Mouse (Mus musculus) neutrophil, adult 5-6 weeks (primary cell): Measurements from ENCODE around the gene Tbxa2r. TPM values are rescaled to one million over a fixed set of nuclear protein-coding genes. Genes with fewer than 3 reads are reported as not detected.

Experiments used
- ATAC-seq: fragments of 151-379, 151-347 bp; 2 replicates; pipeline ENCODE4 v1.8.0; 2017; ENCODE audit warnings: mild to moderate bottlenecking, moderate TSS enrichment; ENCODE audit not compliant: insufficient number of reproducible peaks, poor library complexity, low FRiP score, severe bottlenecking; ENCODE audit errors: extremely low read depth
- total RNA-seq: library from RNA; stranded (forward); fragments of 200-1000 nt; gene quantifications from 2 replicates; pipeline ENCODE4 v1.2.3, GENCODE M21; 2017

The Tbxa2r gene
- total RNA-seq, 1 experiment from 2014 or later = 5.6 TPM

DNA sequence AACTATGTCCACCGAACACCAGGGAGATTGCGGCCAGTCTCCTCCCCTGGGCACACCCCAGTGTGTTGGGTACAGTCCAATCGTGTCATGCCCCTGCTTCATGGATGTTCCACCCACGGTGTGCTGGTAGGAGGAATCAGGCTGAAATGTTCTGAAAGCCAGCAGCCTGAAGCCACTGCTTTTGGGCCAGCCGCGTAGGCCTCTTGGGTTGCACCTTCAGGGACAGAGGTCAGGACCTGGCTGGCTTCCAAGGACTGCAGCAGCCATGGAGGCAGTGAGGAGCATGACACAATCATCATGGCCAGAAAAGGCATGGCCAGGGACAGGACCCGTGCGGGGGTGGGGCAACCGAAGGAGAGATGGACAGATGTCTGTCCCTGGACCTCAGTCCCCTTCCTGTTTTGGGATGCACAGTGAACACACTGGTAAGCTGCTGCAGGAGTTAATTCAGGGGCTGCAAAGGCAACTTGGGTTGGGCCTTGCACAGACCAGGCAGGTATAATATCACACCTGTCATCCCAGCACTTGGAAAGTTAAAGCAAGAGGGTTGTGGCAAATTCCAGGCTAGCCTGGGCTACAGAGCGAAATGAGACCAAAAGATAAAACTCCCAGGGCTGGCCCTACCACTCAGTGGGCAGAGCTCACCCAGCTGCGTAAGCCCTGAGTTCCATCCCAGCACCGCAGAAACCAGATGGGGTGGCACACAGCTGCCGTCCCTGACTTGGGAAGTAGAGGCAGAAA is 9.8 kb upstream of the Tbxa2r start:
- ATAC-seq = no peak

DNA sequence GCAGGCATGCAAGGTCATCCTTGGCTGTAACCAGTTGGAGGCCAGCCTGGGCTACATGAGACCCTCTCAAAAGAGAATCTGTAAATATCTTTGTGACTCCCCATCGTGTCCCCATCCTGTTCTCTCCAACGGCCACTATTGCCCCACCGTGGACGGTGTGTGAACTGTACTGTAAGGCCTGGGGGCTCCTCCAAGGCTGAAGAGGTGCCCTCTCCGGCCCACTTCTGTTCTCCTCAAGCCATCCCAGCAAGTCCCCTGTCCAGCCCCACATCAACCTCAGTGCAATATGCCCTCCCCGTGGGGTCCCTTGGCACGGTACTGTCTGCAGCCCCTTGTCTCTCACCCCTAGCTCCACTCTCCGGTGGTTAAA is 9.2 kb upstream of the Tbxa2r start:
- no peak for ATAC-seq

DNA sequence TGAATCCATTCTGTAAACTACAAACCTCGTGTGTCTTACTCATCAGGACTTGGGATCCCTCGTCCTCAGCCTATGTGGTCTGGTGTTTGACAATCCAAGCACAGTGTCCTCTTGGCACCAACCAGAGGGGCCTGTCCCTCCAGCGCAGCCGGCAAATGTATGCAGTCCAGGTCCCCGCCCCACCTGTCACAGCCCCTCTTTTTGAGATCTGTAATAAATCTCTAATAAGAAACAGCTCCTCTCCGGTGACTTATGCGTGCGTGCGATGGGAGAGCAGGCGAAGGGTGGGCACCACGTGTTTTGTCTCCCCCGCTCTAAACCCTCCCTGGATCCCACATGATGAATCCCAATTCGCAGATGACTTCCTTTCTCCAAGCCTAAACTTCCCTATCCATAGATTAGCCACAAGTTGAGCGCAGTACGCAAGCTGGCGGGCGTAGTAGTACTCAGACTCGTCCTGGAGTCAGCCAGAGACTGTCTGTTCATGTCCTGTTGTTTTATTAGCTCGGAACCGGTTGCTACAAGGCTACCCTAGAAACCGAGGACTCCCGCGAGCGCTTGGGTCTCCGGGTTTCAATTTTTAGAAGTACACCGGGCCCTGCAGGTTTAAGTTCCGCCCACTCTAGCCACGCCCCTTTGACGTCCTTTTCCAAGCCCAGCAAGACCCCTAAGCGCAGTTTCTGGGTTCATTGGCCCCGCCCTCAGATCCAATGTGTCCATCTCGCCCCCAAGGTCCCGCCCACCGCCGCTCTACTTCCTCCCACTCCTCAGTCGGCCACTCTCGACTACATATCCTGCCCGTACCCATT is 8.6 kb upstream of the Tbxa2r start:
- no peak; the same call in 1 of the 2 replicates for ATAC-seq

DNA sequence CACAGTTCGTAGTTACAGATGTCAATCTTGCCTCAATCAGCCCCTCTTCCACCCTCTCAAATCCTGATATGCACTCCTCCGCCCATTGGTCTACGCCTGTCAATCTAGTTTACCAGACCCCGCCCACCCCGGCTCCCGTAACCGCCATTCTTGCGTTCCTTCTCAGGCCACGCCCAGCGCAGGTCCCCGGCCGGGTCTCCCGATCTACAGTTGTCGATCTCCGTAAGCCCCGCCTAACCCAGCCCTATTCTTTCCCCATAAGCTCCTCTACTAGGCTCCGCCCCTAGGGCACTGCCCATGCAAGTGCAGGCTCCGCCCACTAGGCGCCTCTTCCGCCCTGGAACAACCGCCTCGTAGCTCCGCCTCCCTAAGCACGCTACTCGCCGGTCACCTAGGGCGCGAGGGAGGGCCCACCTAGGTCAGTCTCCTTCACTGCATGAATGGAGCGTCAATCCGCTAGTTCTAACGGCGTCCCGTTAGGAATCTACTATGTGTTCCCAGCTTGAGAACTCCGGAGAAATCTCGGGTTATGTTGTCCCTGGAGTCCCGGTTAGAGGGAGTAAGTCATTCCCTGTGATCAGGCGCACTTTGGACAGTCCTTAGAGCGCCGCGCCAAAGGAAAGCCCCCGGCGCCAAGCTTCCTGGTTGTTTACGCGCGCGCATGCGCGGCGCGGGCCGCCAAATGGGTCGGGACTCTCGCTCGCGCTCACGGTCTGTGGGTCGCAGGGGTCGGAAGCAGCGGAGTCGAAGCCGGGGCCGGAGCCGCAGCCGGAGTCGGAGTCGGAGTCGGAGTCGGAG is 7.8 kb upstream of the Tbxa2r start, which contains the start of gene Cactin:
Gene Cactin, plus strand, starts transcription at position 554 of the 798 bp plus-strand sequence.
- peak; percentile 80 for ATAC-seq

DNA sequence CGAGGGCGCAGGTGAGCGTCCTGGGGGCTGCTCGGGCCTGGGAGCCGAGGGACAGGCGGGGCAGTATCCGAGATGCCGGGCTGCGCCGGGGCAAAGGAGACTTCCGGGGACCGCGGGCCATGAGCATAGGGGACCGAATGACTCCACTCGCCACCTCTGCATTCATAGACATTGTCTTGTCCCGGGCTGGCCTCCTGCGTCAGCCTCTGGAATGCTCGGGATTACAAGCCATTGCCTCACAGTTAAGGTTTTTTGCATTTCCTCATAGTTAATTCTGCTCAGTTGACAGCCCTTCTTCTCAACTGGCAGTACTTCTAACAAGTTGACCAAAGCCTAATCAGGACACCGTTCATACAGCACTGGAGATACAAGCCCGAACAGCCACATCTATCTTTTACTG is 7.1 kb upstream of the Tbxa2r start:
- ATAC-seq = no peak

DNA sequence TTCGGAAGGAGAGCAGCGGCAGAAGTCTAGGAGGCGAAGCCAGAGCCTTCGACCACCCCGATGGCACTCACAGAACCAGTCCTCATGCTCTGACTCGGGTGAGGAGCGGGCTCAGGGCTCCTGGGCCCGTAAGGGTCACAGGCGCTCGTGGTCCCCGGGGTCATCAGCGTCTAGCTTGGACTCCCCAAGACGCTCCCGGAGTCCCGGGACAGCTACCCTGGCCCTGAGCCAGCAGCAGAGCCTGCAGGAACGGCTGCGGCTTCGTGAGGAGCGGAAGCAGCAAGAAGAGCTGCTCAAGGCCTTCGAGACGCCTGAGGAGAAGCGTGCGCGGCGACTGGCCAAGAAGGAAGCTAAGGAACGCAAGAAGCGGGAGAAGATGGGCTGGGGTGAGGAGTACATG is 6.1 kb upstream of the Tbxa2r start:
- no peak for ATAC-seq

DNA sequence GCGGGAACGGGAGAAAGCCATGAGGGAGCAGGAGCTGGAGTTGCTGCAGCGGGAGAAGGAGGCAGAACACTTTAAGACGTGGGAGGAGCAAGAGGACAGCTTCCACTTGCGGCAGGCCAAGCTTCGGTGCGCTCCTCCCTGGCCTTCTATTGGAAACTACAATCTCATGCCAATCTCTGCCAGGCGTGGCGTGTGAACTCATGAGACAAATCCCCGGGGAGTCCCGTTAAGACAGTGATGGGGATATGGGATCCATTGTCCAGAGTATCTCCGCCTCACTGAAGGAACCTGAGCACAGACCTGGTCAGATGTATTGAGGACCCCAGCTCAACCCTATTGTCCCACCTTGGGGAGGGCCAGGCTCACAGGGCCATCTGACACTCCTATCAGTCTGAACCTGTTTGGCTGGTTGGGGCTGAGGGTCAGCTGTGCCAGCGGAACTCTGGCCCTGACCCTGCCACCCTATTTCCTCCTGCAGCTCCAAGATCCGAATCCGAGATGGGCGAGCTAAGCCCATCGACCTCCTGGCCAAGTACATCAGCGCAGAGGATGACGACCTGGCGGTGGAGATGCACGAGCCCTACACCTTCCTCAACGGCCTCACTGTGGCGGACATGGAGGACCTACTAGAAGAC is 5.3 kb upstream of the Tbxa2r start:
- no peak for ATAC-seq

DNA sequence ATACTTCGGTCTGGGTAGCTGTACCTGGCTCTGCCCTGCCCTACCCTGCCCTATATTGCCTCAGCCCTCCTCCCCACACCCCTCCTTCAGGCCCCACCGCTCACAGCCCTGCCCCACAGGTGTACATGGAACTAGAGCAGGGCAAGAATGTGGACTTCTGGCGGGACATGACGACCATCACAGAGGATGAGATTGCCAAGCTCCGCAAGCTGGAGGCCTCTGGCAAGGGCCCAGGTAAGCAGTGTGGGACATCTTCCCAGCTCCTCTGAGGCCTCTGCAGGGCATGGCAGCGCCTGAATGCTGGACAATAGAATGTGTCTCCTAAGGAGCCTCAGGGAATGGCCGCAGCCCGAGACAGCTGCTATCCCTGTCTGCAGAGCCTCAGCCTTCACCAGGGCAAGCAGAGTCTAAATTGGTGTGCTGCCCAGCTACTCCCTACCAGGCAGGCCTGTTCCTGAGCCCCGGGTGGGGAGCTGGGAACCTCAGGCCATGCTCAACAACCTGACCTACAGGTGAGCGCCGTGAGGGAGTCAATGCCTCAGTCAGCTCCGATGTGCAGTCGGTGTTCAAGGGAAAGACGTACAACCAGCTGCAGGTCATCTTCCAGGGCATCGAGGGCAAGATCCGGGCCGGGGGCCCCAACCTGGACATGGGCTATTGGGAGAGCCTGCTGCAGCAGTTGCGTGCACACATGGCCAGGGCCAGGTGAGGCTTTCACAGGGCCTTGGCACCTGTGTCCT is 4.6 kb upstream of the Tbxa2r start:
- no peak for ATAC-seq

DNA sequence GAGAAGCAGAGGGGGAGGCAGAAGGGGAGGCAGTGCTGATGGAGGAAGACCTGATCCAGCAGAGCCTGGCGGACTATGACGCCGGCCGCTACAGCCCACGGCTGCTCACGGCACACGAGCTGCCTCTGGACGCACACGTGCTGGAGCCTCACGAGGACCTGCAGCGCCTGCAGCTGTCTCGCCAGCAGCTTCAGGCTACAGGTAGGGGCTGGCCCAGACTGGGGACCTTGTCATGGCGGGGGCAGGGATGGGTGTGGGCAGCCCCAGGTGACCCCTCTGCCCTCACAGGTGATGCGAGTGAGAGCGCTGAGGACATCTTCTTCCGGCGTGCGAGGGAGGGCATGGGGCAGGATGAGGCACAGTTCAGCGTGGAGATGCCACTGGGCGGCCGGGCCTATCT is 3.4 kb upstream of the Tbxa2r start:
- no peak for ATAC-seq

DNA sequence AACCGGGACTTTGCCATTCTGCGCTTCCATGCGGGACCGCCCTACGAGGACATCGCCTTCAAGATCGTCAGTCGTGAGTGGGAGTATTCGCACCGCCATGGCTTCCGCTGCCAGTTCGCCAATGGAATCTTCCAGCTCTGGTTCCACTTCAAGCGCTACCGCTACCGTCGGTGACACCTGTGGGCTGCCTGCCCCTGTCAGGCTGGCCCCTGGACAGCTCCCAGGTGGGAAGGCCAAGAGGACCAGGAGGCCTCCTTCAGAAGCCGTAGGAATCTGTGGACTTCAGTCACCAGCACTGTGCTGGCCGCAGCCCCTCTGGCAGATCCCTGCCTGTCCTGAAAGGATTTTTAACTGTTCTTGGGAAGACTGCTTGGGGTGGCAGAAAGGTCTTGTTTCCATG is 2.8 kb upstream of the Tbxa2r start:
- no peak for ATAC-seq

DNA sequence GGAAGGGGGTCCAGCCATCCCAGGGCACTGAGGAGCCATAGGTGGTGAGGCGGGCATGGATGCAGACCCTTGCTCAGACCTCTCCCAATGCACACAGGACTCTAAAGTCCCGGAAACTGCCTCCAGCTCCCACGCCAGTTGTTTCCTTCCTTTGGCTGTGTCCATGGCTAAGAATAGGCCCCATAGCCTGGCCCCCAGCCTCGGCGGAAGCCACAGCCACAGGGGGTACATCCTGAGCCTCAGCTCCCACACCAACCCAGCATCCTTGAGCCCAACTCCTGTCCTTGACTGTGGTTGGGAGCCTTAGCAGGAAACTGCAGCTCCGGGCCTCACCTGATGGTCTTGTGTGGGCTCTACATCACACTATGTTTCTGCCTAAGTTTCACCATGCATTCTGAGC is 1.7 kb upstream of the Tbxa2r start:
- no peak for ATAC-seq

DNA sequence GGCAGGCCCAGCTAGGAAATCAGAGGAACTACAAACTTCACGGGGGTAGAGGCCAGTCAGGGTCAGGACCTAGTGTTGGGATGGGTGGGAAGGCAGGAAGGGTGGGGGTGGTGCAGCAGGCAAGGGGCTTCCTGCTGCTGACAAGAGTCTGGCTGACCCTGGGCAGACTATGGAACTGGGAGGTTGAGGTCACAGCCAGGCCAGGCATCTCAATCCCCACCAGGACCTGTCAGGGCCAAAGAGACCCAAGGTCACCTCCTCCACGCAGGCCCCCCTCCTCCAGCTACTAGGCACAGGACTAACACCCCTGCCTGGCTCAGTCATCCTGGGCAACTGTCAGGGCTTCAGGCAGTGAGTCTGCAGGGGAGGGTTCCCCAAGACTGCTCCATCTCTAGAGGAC is 572 bp upstream of the Tbxa2r start:
- 0 out of 2 replicates have a peak, but pooled peaks have one; percentile 0 for ATAC-seq

DNA sequence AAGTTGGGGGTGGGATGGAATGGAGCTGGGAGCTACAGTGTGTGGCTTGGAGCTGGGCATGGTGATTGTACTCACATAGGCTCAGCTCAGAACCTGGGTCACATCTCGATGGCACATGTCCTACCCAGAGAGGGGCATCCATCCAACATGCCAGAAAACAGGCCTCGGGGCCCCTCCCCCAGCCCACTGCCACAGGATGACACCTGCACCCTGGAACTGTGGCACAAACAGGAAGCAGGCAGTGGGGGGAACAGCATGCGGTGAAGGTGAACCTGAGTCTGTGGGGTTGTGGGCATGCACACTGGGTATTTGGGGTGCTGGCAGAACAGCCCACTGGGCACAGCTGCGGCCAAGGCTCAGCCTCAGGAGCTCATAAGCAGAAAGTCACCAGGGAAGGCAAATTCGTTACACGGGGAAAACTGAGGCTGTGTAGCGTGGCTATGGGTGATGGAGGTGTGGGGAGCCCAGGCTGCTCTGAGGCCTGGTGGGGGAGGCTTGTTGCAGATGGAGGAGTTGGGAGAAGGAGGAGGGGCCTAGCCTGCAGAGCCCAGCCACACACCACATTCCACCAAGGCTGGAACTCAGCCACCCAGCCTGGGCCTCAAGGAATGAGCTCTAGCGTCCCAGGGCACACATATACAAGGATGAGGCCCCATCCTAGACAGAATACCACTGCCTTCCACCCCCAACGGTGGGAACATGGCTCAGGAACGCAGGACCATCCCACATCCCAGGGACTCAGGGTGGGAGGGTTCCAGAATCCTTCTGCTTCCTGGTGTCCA is 854 bp downstream of the Tbxa2r start:
- ATAC-seq = peak; percentile 47

DNA sequence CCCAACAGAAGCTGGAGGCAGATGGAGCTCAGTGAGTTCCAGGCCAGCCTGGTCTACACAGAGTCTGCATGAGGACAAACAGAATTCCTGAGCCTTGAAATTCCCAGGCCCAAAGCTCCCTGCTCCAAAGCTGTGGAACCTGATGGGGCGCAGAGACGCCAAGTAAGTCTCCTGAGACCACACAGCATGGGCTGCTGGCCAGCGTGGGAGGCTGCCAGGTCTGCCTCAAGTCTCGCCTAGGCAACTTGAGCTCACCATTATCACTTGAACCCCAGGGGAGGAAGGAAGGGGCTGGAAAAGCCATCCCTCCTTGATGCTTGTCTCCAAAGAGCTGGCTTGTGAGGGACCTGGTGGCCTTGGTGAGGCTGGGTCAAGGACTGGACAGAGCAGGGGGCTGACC is 1.5 kb downstream of the Tbxa2r start:
- ATAC-seq = no peak

DNA sequence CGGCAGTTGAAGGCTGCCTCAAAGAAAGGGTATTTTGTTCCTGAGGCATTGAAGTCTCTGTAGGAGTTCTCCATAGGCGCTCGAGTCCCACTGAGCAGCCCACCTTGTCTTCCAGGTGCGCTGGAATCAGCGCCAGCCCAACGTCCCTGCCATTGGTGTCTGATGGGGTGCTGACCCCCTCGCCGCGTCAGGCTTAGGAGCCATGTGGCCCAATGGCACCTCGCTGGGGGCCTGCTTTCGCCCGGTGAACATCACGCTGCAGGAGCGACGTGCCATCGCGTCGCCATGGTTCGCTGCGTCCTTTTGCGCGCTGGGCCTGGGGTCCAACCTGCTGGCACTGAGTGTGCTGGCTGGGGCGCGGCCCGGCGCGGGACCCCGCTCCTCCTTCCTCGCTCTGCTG is 3.7 kb downstream of the Tbxa2r start:
- no peak for ATAC-seq

DNA sequence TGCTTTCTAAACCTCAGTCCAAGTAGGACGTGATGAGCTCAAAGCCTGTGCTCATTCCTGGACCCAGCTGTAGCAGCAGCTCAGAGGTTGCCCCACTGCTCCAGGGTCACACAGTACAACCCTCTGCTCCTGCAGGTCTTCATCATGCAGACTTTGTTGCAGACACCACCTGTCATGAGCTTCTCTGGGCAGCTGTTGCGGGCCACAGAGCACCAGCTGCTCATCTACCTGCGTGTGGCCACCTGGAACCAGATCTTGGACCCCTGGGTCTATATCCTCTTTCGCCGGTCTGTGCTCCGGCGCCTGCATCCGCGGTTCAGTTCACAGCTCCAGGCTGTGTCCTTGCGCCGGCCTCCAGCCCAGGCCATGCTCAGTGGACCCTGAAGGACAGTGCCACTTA is 5.8 kb downstream of the Tbxa2r start:
- no peak for ATAC-seq

DNA sequence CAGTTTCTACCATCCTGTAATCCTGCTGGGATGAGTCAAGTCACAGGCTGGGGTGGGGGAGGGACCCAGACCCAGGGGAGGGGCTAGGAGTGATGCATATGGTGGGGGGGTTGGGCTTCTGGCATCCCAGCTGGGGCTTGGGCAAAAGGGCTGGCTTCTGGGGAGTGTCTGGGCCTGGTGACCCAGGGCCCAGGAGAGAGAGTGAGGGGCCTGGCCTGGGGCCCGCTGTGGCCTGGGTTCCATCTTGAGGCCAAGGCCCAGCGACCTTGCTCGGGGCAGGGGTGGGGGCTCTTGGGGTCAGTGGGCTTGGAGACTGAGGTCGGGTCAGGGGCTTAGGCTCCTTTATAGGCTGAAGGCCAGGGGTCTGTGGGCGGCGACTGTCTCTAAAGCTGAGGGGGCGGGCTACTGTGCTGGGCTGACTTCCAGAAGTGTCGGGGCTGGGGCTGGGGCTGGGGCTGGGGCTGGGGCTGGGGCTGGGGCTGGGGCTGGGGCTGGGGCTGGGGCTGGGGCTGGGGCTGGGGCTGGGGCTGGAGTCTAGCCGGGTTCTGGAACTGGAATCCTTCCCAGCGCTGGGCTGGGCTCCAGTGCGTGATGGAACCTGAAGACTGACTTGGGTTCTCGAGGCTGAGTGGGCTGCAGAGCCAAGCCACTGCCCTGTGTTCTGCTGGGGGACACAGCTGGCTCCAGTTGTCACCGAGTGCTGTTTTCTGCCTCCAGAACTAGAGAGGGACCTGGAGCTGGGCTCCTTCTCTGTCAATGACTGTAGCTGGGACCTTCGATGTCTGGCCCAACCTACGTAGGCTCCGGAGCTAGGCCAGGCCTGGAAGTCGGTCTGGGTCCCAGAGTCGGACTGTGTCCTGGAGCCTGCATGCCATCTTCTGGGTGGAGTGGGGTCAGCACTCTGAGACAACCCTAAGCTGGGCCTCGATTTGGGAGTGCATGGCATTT is 7.1 kb downstream of the Tbxa2r start:
- no peak for ATAC-seq
